Mouse (Mus musculus): ENCODE data around the gene Gss.

The Gss gene

GRCm38 (mm10) chr2:155517455-155518423, 74.9 kb downstream of the Gss start, which contains the start of the genes Acss2 and Ggt7:
Acss2 (plus strand) TSS chr2:155517948.
Ggt7 (minus strand) TSS chr2:155518237.
- peak; percentile 96 for DNase-seq (ENCODE audit: extremely low spot score, low spot score)

- peak; percentile 74 for DNase-seq (ENCODE audit: extremely low spot score, low spot score)
Observed at GRCm38 (mm10) chr2:155515941-155516340, 76.7 kb downstream of the Gss start.

GRCm38 (mm10) chr2:155514666-155515065, 77.9 kb downstream of the Gss start:
- peak; percentile 57 for DNase-seq (ENCODE audit: extremely low spot score, low spot score)

- no peak for DNase-seq (ENCODE audit: extremely low spot score, low spot score)
Observed at GRCm38 (mm10) chr2:155513543-155513942, 79.1 kb downstream of the Gss start.
